Mouse (Mus musculus) liver, postnatal 0 days (tissue): ENCODE data around the gene Nav1.

Experiments
- CTCF ChIP-seq: sonication (generic); IDR thresholded peaks from 2 replicates; pipeline ENCODE4 v1.5.1; 2016; ENCODE audit warnings: antibody characterized with exemption, low read depth
- EP300 ChIP-seq: IDR thresholded peaks from 2 replicates; pipeline ENCODE4 v1.6.1; 2016; ENCODE audit warnings: antibody characterized with exemption, low read depth, mild to moderate bottlenecking

DNA sequence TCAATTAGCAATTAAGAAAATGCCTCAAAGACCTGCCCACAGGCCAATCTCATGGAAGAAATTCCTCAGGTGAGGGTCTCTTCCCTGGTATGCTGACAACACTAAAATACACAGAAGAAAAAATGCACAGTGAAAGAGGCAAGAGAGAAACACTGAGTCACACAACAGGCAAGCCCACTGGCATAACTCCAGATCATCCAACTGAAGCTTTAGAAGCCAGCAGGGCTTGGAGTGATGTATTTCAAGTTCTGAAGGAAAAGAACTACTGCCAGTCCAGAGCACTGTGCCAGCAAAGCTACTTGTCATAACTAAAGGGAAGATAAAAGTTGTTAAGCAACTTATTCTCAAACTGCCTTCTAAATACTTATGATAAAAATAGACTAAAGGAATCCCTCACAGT, 193.1 kb downstream of the Nav1 start:
- no peak for TF ChIP-seq CTCF
- no peak for TF ChIP-seq EP300
